Mouse (Mus musculus) megakaryocyte-erythroid progenitor cell, adult 5-6 weeks (primary cell): ENCODE results near the gene Gm20594. TPM values are rescaled to one million over a fixed set of nuclear protein-coding genes. Genes with fewer than 3 reads are reported as not detected.
A peak's percentile ranks its signal among the peaks of the same experiment; 100 is the strongest.

Experiments
- ATAC-seq: replicated peaks from 2 replicates; pipeline ENCODE4 v1.8.0; 2016; ENCODE audit warnings: mild to moderate bottlenecking, inconsistent platforms; ENCODE audit not compliant: severe bottlenecking, poor library complexity, low FRiP score, low TSS enrichment
- total RNA-seq, 2 experiments: library from RNA; stranded (forward) in 1 of 2; stranded (reverse) in 1 of 2; fragments of 200-1000, 215-1000 nt in 1 of 2; fragments of >200 nt in 1 of 2; fragmentation: Nextera tagmentation in 1 of 2; gene quantifications; 2 replicates each; pipeline ENCODE4 v1.2.3; 2014 to 2017

Gene Gm20594
- total RNA-seq (2014; fragmentation: Nextera tagmentation) (not detected in 2 replicates), total RNA-seq (2017) (not detected in 2 replicates)

- ATAC-seq = no peak
These were observed at the start of gene Gm20594 for GRCm38 (mm10) chr6:79817616-79818015. Gene Gm20594, plus strand, starts transcription at chr6:79817916.

- peak; percentile 100 for ATAC-seq
These were observed 398 bp downstream of the Gm20594 start for GRCm38 (mm10) chr6:79818114-79818513.

DNA sequence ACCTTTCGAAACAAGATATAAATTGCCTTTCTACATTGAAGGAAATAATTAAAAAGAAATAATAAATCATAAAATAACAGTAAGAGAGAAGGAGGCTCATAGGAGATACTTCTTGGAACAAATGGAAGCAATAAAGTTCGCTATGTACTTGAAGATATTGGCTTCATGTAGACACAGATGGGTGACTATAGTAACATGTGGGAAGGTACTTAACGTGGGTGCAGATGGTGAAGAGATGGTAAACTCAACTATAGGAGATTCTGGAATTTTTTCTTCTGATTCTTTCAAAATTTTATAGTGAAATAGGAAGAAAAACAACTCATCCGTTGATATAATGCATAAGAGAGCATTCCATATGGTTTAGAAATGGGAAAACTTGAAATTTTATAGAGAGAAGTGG lies 16.1 kb downstream of the Gm20594 start:
- no peak for ATAC-seq

GRCm38 (mm10) chr6:79846829-79847228 lies 29.1 kb downstream of the Gm20594 start:
- ATAC-seq = no peak

Other genes with a start within 250 kb of the Gm20594 start
- not detected in 2 replicates for gene Lrrtm4, start 201.0 kb downstream of the Gm20594 start, total RNA-seq (2014; fragmentation: Nextera tagmentation)
- gene Lrrtm4, start 201.0 kb downstream of the Gm20594 start, total RNA-seq (2017) = not detected in 2 replicates